Mouse (Mus musculus) gastrocnemius, postnatal 10 days (tissue): ENCODE data around the gene Arpp21. TPM values are rescaled to one million over a fixed set of nuclear protein-coding genes. Genes with fewer than 3 reads are reported as not detected.
"Not testable (repeated sequence)": the region's sequence is repeated elsewhere in the genome, so short reads cannot be mapped to it uniquely, and the experiment has no call there.

Experiments used
- DNase-seq: peaks from one replicate; pipeline ENCODE4 v3.0.0; 2021; ENCODE audit warnings: mixed read lengths
- total RNA-seq, 2 experiments: library from RNA; stranded (reverse); gene quantifications; 2 replicates each; pipeline ENCODE4 v1.2.3; 2021

Gene Arpp21
- total RNA-seq, 2 experiments from 2014 or later: 52.9 to 54.1 TPM

GRCm38 (mm10) chr9:112100841-112101595, 134.7 kb downstream of the Arpp21 start:
- DNase-seq: no peak

- no peak for DNase-seq
Measured at GRCm38 (mm10) chr9:112098267-112098666, 137.5 kb downstream of the Arpp21 start.

GRCm38 (mm10) chr9:112095708-112096107, 140.0 kb downstream of the Arpp21 start:
- DNase-seq: no peak

DNA sequence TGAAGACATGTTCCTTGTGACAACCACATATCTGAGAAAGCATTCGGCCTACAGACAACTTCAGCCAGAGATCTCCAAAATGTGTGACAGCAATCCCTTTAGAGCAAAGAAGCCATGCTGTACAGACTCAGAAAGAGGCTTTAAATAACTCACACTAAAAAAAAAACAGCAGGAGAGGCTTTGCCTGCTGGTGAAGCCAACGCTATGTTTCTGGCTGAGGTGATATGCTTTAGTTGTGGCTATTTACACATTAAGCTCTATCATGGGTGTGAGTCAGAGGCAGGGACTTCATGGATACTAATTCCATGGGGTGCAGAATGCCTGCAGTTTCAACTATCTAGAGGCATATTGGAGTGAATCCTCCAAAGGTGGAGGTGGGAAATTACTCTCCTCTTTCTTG, 140.5 kb downstream of the Arpp21 start:
- DNase-seq: no peak

DNA sequence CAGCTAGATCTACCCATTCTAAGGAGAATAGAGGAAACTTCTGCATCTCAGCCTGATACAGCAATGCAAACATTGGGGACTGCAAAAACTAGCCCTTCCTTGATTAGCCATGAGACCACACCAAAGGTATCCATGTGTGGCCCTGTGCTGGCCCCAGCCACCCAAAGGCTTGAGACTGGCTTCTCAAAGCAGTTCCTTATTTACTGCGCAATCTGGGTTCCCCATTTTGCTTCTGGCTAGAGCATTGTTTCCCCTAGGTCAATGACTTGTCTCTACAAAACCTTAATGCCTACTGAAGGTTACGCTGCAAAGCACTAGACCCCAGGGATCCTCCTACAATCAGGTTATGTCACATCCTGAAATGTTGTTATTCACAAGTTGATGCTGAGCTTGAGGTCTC, 156.8 kb downstream of the Arpp21 start:
- no peak for DNase-seq

DNA sequence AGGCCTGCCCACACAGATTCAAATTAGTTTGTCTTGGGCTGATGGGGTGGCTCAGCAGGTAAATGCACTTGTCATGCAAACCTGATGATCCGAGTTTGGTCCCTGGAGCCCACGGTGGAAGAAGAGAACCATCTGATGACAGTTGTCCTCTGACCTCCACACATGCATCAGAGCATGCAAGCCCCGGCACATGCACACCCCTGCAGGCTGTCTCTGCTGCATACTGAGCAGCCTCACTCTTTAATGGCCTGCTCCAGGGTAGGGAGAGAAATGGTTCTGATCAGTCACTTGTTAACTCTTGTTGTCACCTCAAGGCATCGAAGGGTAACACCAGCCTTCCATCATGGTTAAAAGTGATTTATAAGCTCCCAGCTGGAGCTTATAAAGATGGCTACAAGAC, 157.3 kb downstream of the Arpp21 start:
- DNase-seq: no peak

DNA sequence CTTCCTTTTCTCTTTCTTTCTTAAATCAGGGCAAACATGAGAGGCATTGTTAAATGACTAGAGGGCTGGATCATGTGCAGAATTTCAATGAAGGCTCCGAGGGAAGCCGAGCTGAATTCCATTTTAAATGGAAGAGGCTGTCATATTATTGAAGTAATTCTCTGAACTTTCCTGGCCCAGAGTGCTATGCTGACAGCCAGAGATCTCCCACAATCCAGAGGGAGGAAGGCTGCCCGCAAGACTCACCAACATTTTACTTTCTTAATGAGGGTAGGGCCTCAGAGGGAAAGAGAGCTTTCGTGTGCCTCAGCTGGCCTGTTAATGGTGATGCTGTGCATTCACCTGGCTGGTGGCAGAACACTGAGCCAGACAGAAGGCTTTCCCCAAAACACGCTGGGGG, 160.5 kb downstream of the Arpp21 start:
- DNase-seq: no peak

DNA sequence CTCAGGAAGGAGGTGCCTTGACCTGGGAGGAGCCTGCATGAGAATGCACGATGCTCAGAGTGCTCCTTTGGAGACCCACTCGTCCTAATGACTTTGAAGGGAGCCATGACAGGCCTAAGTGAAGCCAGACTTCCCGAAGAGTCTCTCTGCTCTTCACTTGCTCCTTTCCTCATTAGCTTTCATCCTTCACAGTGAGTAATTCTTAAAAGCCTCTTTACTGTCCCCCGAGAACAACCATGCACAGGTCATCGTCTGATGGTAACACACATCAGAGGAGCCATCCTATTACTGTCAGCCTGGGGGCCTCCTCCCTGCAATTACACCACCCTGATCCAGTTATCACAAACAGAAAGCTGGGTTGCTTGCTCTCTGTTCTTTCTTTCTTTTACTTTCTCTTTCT, 160.9 kb downstream of the Arpp21 start:
- no peak for DNase-seq

GRCm38 (mm10) chr9:112071368-112071767, 164.4 kb downstream of the Arpp21 start:
- DNase-seq: no peak

DNA sequence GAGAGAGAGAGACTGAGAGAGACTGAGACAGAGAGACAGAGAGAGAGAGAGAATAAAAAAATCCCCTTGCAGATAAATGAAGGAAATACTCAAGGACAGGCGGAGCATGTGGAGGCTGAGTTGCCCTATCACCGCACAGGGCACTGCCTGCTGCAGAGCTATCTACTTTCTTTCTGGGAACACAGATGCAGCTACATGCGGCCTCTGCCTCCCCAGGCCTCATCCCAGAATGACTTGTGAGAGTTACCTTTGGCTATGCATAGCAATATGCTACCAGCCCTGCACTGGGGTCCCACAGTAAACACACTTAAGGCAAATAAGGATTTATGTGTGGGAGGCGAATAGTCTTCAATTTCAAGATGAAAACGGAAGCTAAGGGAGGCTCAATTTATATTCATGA, 164.8 kb downstream of the Arpp21 start:
- no peak for DNase-seq

DNA sequence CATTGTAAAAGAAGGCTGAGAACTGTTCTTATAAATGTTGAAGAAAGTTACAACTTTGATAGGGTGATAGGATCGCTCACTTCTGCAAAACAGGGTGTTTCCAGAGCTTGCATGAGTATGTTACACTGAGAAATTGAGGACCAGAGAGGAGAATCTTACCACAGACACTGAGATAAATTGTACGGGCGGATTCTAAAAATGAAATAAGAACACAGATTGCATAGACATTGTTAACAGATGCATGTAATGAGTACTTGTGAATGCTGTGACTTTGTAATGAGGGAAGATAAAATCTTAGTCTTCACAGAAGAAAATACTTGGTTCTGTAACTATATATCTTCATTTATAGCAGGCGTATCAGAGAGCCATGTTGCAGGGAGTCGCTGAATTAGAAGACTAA, 167.5 kb downstream of the Arpp21 start:
- no peak for DNase-seq

DNA sequence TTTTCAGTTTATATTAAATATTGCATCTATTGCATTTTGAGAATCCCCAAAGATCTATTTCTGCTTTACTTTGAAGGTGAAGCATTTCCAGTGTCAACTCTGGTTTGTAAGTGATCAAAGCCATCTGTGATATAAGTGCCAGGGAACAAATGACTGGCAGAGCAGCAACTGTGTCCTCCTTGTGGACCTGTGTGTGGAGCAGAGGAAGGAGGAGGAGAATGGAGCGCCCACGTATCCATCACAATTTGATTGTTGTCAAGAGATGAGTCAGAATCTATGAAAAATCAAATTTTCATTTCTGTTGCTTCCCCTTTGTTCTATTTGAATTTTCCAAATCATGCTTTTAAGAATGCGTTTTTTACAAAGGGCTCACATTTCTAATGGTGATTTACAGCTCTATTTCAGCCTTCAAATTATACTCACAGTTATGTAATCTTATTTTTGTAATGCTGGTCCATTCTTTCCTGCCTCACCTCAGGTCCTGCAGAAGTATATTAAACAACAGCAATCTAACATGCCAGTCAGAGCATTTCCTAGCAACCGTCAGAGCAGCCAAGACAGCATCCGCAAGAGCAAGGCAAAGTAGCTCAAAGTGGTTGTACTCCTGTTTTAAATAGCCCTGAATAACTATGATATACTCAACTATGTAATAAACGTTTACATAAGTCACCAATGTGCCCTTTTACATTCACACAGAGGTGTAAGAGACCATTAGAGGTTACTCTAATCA, 174.9 kb downstream of the Arpp21 start:
- DNase-seq: no peak

GRCm38 (mm10) chr9:112054807-112055381, 180.8 kb downstream of the Arpp21 start:
- DNase-seq: no peak

DNA sequence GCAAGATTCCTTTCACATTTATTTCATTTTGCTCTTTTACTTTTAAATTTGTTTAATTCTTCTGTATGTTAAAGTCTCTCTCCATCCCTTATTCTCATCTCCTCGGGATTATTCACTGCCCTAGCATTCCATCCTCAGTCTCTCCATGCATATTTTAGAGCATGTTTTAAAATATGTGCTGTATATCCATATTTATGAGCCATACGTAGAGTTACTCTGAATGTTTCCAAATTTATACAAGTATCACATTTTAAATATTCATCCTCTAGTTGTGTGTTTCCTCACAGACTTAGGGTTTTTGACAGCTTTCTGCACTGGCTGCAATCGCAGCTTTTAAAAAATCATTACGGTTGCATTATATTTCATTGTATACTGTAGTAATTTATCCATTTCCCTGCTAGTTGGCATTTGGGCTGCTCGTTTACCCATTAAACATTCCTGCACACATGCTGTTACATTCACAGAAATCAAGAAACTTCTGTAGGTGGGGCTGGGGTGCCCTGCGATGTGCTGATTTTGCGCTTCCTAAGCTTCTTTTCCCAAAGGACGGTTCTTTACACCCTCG, 187.8 kb downstream of the Arpp21 start:
- DNase-seq: no peak

DNA sequence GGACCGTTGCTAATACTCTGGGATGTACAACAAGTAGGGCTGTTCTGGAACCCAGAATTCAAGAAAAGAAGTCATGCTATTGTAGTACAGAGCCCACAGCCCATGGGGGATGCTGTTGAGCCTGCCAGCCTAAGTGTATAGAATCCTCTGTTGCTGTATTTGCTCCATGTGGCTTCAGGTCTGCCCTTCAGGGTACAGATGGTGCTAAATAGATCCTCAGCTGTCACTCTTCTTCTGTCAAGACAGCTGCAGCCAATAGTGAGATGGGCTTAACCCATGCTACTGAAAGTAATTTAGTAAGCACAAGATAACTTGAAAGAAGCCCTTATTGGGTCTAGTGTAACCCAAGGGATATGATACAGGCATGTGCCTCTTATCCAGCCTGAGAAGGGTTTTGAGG, 195.2 kb downstream of the Arpp21 start:
- DNase-seq: no peak

GRCm38 (mm10) chr9:112037732-112038131, 198.0 kb downstream of the Arpp21 start:
- DNase-seq: peak; percentile 8

DNA sequence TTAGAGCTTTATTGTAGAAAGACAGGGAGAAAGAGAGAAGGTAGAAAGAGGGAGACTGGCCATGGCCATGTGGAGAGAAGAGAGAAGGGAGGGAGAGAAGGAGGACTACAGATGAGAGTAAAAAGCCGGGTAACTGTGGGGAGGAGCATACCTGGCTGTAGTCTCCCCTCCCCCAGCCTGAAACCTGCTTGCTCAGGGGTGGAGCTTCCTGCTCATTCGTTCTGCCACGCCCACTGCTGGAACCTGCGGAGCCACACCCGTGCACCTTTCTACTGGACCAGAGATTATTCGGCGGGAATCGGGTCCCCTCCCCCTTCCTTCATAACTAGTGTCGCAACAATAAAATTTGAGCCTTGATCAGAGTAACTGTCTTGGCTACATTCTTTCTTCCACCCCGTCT, 201.9 kb downstream of the Arpp21 start:
- not testable (repeated sequence) for DNase-seq

DNA sequence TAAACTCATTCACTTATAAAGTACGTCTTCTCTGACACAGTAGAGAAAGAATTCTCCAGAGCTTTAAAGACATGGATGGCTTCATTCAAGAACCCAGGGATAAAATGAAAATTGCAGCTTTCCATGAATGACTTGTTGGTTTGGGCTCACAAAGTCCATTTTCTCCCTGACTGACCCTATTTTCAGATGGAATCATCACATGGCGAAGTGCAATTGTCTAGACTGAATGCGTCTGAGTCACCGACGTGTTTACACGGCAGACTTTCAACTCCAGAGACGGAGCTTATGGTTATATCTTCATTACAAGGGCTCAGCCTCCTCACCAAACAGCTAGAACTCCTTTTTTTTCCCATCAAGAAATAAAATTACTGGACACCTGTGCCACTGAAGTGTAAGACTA, 203.6 kb downstream of the Arpp21 start:
- no peak for DNase-seq

GRCm38 (mm10) chr9:112023562-112024015, 212.1 kb downstream of the Arpp21 start:
- peak; percentile 3 for DNase-seq

- DNase-seq: no peak
Measured at GRCm38 (mm10) chr9:112023111-112023510, 212.6 kb downstream of the Arpp21 start.
